Mouse (Mus musculus) adrenal gland, adult 18-20 months (tissue): Measurements from ENCODE around the gene Fam19a5. TPM values are rescaled to one million over a fixed set of nuclear protein-coding genes. Genes with fewer than 3 reads are reported as not detected.

ENCODE experiments used
- DNase-seq, 2 experiments: peaks; one replicate each; pipeline ENCODE4 v3.0.0; 2021 to 2022; ENCODE audit warnings: low spot score in 2 of 2
- microRNA-seq, 2 experiments: library from miRNA; unstranded; fragments of <30 nt; microRNA quantifications; one replicate each; pipeline ENCODE4 v1.2.0; 2021; ENCODE audit warnings: borderline number of aligned reads in 2 of 2
- total RNA-seq, 2 experiments: library from RNA; stranded (reverse); gene quantifications; 1 replicate in 1 of 2; 2 replicates in 1 of 2; pipeline ENCODE4 v1.2.3; 2021

Fam19a5 gene
- total RNA-seq, 2 experiments from 2014 or later = 4.6 to 15.9 TPM

- no peak for DNase-seq
Observed at GRCm38 (mm10) chr15:87723455-87723986, 179.4 kb downstream of the Fam19a5 start.

- DNase-seq = no peak
Observed at GRCm38 (mm10) chr15:87726657-87727236, 182.6 kb downstream of the Fam19a5 start.

GRCm38 (mm10) chr15:87736345-87736744, 192.2 kb downstream of the Fam19a5 start:
- no peak for DNase-seq

GRCm38 (mm10) chr15:87755482-87755881, 211.4 kb downstream of the Fam19a5 start:
- DNase-seq = no peak

- no peak for DNase-seq
Observed at GRCm38 (mm10) chr15:87765876-87766275, 221.8 kb downstream of the Fam19a5 start.

- DNase-seq = no peak
Observed at GRCm38 (mm10) chr15:87773955-87774354, 229.9 kb downstream of the Fam19a5 start.

GRCm38 (mm10) chr15:87783331-87783730, 239.2 kb downstream of the Fam19a5 start:
- no peak for DNase-seq

- DNase-seq = no peak
Observed at GRCm38 (mm10) chr15:87789671-87790070, 245.6 kb downstream of the Fam19a5 start.

- DNase-seq = no peak
Observed at GRCm38 (mm10) chr15:87793661-87794060, 249.6 kb downstream of the Fam19a5 start.

- DNase-seq = no peak
Observed at GRCm38 (mm10) chr15:87796571-87796970, 252.5 kb downstream of the Fam19a5 start.

Small RNA genes lying within 50 kb of the gene (microRNA-seq; reads per million reads assigned to microRNA genes)
- 0 reads per million in 2 experiments for gene Mir6393
